ENCODE assay signal across 9 mouse cellular contexts in the genomic region with DNA sequence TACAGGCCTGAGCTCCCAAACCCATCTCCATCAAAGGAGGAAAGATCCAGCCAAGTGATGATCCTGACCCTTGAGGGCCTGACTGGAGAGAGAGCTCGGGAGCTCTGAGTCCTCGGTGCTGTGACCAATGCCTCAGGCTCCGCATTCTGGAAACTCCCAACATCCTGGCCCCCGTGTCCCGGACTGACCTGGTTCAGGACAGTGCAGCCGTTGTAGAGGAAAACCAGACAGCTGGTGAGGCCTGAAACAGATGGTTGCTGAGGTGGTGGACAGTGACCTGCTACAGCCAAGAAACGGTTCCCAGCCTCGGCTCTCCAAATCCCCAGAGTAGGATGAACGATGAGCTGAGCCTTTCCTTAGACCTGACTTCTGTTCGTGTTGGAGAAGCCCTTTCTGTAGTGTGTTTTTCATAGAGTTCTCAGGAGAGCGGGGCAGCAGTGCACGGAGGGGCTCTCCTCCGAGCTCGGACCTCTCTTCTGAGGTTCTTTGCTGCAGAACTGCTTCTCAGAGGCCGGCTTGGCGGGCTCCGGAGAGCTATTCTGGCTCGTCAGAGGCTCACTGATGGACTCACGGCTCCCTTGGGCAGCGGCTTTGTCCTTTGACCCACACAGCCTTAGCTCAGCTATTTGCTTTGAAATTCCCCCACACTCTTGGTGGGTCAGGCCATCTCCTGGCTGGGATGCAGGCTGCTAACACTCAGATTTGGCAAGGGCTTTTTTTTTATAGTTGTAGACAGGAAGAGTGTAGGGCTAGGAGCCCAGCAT. TPM values are rescaled to one million over a fixed set of nuclear protein-coding genes. Genes with fewer than 3 reads are reported as not detected.
DNase-seq lines count a peak whose midpoint lies in the region; ATAC-seq and TF ChIP-seq lines count a peak whose summit lies in the region.
"Had no signal": no experiment of that assay in that cellular context is flagged by ENCODE, and none has a peak within 500 bp of the region (broad histone marks: within the 10 kb centered on the region; RNA-seq: fewer than 3 reads in every experiment).

No protein-coding gene starts in this region.

- H3K36me3 ChIP-seq in hindbrain, embryonic 13.5 days, result peaks cover 83% of the 10 kb centered on the region
- H3K36me3 ChIP-seq in hindbrain, embryonic 16.5 days (ENCODE audit: control insufficient read depth, insufficient read depth, low read length), result peaks cover 26% of the 10 kb centered on the region
- H3K36me3 ChIP-seq in kidney, postnatal 0 days (ENCODE audit: insufficient read depth, low read length), result peaks cover 41% of the 10 kb centered on the region

- H3K9me3 ChIP-seq in hindbrain, embryonic 13.5 days, result no peaks in the 10 kb centered on the region
- no peaks in the 10 kb centered on the region for H3K9me3 ChIP-seq in hindbrain, embryonic 16.5 days (ENCODE audit: control insufficient read depth, low read length)
- H3K9me3 ChIP-seq in kidney, postnatal 0 days (replicated peaks; ENCODE audit: low read length), result no peaks in the 10 kb centered on the region

- DNase-seq in brain, adult 2 months (ENCODE audit: low read depth, low spot score), result peak; percentile 93
- DNase-seq in cerebellum, adult 8-10 months, result peak; percentile 66
- DNase-seq in kidney, postnatal 0 days (ENCODE audit: low spot score), result peak; percentile 62
- no peak for DNase-seq in right cerebral cortex, postnatal 14 days
- DNase-seq in urinary bladder, adult 2 months (ENCODE audit: low spot score), result no peak

- no peak overlapping the region for H3K4me2 ChIP-seq in hindbrain, embryonic 13.5 days
- H3K4me2 ChIP-seq in hindbrain, embryonic 16.5 days (ENCODE audit: low read length), result no peak overlapping the region
- H3K4me2 ChIP-seq in kidney, postnatal 0 days (ENCODE audit: low read length), result no peak overlapping the region

- 0 out of 2 replicates have a peak, but pooled peaks have one; percentile 3 for TF ChIP-seq CTCF in kidney, postnatal 0 days (IDR thresholded peaks at IDR 0.05; ENCODE audit: low read depth)

- ATAC-seq in hindbrain, embryonic 13.5 days (ENCODE audit: low FRiP score), result no peak
- ATAC-seq in hindbrain, embryonic 16.5 days, result no peak
- no peak; the same call in 1 of the 2 replicates for ATAC-seq in kidney, postnatal 0 days (replicated peaks; ENCODE audit: low FRiP score, low read depth)

- WGBS in hindbrain, embryonic 13.5 days, result 72% methylated on average over 20 of the region's 20 CpGs
- WGBS in hindbrain, embryonic 16.5 days, result 76% methylated on average over 20 of the region's 20 CpGs
- WGBS in kidney, postnatal 0 days, result 52% methylated on average over 20 of the region's 20 CpGs

- no peaks in the 10 kb centered on the region for H3K27me3 ChIP-seq in hindbrain, embryonic 13.5 days
- no peaks in the 10 kb centered on the region for H3K27me3 ChIP-seq in hindbrain, embryonic 16.5 days (replicated peaks; ENCODE audit: control insufficient read depth, insufficient read depth, low read length)
- no peaks in the 10 kb centered on the region for H3K27me3 ChIP-seq in kidney, postnatal 0 days (ENCODE audit: insufficient read depth, low read length)

- no peak overlapping the region for H3K27ac ChIP-seq in hindbrain, embryonic 13.5 days
- no peak overlapping the region for H3K27ac ChIP-seq in hindbrain, embryonic 16.5 days (ENCODE audit: low read depth, low read length)
- peak overlapping the region; percentile 54; the same call in 1 of the 2 replicates for H3K27ac ChIP-seq in kidney, postnatal 0 days

- peaks cover 32% of the 10 kb centered on the region for H3K4me1 ChIP-seq in hindbrain, embryonic 13.5 days (replicated peaks)
- peaks cover 17% of the 10 kb centered on the region for H3K4me1 ChIP-seq in hindbrain, embryonic 16.5 days (ENCODE audit: control insufficient read depth, insufficient read depth, low read depth, low read length)
- peaks cover 7% of the 10 kb centered on the region for H3K4me1 ChIP-seq in kidney, postnatal 0 days (replicated peaks; ENCODE audit: insufficient read depth, low read length)

- H3K9ac ChIP-seq in hindbrain, embryonic 13.5 days, result 0 out of 2 replicates have a peak overlapping the region, but pooled peaks have one; percentile 8
- H3K9ac ChIP-seq in hindbrain, embryonic 16.5 days (ENCODE audit: low read depth, low read length), result no peak overlapping the region
- H3K9ac ChIP-seq in kidney, postnatal 0 days (ENCODE audit: low read depth, low read length), result no peak overlapping the region

- H3K4me3 ChIP-seq in hindbrain, embryonic 13.5 days, result no peak overlapping the region
- H3K4me3 ChIP-seq in hindbrain, embryonic 16.5 days (ENCODE audit: low read length), result no peak overlapping the region
- no peak overlapping the region for H3K4me3 ChIP-seq in kidney, postnatal 0 days (replicated peaks; ENCODE audit: low read depth, low read length)
- H3K4me3 ChIP-seq: erythroblast, embryonic 14.5 days had no signal

RNA-seq across cellular contexts. Expression of a gene that starts 17.6 kb away (rescaled TPM):
- 28.9 and 29.2 TPM in 2 replicates for polyA plus RNA-seq in hindbrain, embryonic 13.5 days (2015; fragmentation: Nextera tagmentation; extraction: Ambion mirVana)
- 38.2 and 40.7 TPM in 2 replicates for polyA plus RNA-seq in hindbrain, embryonic 16.5 days (2015; fragmentation: Nextera tagmentation; extraction: Ambion mirVana)
- polyA plus RNA-seq in kidney, postnatal 0 days (2015; fragmentation: Nextera tagmentation; extraction: Ambion mirVana), result 5.1 and 5.6 TPM in 2 replicates
- polyA plus RNA-seq in urinary bladder, adult 2 months (2012; rRNA removed), result 3.8 and 5.6 TPM in 2 replicates
- polyA plus RNA-seq: erythroblast, embryonic 14.5 days had no signal

RNA-seq across cellular contexts. Expression of a gene that starts 24.2 kb away (rescaled TPM):
- polyA plus RNA-seq in hindbrain, embryonic 13.5 days (2015; fragmentation: Nextera tagmentation; extraction: Ambion mirVana), result 131 and 137 TPM in 2 replicates
- polyA plus RNA-seq in hindbrain, embryonic 16.5 days (2015; fragmentation: Nextera tagmentation; extraction: Ambion mirVana), result 176 and 191 TPM in 2 replicates
- polyA plus RNA-seq in kidney, postnatal 0 days (2015; fragmentation: Nextera tagmentation; extraction: Ambion mirVana), result 87.7 and 96.4 TPM in 2 replicates
- 101 and 108 TPM in 2 replicates for polyA plus RNA-seq in urinary bladder, adult 2 months (2012; rRNA removed)

RNA-seq across cellular contexts. Expression of a gene that starts 40.8 kb away (rescaled TPM):
- polyA plus RNA-seq in hindbrain, embryonic 13.5 days (2015; fragmentation: Nextera tagmentation; extraction: Ambion mirVana), result 369 and 380 TPM in 2 replicates
- polyA plus RNA-seq in hindbrain, embryonic 16.5 days (2015; fragmentation: Nextera tagmentation; extraction: Ambion mirVana), result 252 and 268 TPM in 2 replicates
- 716 and 863 TPM in 2 replicates for polyA plus RNA-seq in kidney, postnatal 0 days (2015; fragmentation: Nextera tagmentation; extraction: Ambion mirVana)
- 911 and 1,027 TPM in 2 replicates for polyA plus RNA-seq in urinary bladder, adult 2 months (2012; rRNA removed)

RNA-seq across cellular contexts. Expression of a gene that starts 47.3 kb away (rescaled TPM):
- 0.68 and 0.79 TPM in 2 replicates for polyA plus RNA-seq in hindbrain, embryonic 13.5 days (2015; fragmentation: Nextera tagmentation; extraction: Ambion mirVana)
- 0.44 and 0.91 TPM in 2 replicates for polyA plus RNA-seq in hindbrain, embryonic 16.5 days (2015; fragmentation: Nextera tagmentation; extraction: Ambion mirVana)
- polyA plus RNA-seq in kidney, postnatal 0 days (2015; fragmentation: Nextera tagmentation; extraction: Ambion mirVana), result not detected in 2 replicates
- polyA plus RNA-seq in urinary bladder, adult 2 months (2012; rRNA removed), result 0.13 and 0.41 TPM in 2 replicates
- polyA plus RNA-seq: erythroblast, embryonic 14.5 days; heart, embryonic 14.5 days had no signal

RNA-seq across cellular contexts. Expression of a gene that starts 56.7 kb away (rescaled TPM):
- 17.6 and 18.3 TPM in 2 replicates for polyA plus RNA-seq in hindbrain, embryonic 13.5 days (2015; fragmentation: Nextera tagmentation; extraction: Ambion mirVana)
- polyA plus RNA-seq in hindbrain, embryonic 16.5 days (2015; fragmentation: Nextera tagmentation; extraction: Ambion mirVana), result 14.1 and 16.2 TPM in 2 replicates
- polyA plus RNA-seq in kidney, postnatal 0 days (2015; fragmentation: Nextera tagmentation; extraction: Ambion mirVana), result 13.9 and 14.8 TPM in 2 replicates
- polyA plus RNA-seq in urinary bladder, adult 2 months (2012; rRNA removed), result 15.3 and 16.6 TPM in 2 replicates

Comparison
In these comparisons a context has a peak if more than half of its experiments do, and no peak if none do; other contexts are left out.
1. DNase-seq: peak in brain, adult 2 months (single experiment), cerebellum, adult 8-10 months (single experiment) and kidney, postnatal 0 days (single experiment); none in right cerebral cortex, postnatal 14 days (single experiment) and urinary bladder, adult 2 months (single experiment).